Mouse (Mus musculus) forebrain, embryonic 11.5 days (tissue): Measurements from ENCODE around the gene Il2rg. TPM values are rescaled to one million over a fixed set of nuclear protein-coding genes. Genes with fewer than 3 reads are reported as not detected.

Experiments used
- ATAC-seq: fragments of 200-750 bp; cut with Nextera tagmentation; replicated peaks from 2 replicates; pipeline ENCODE4 v1.8.0; 2017; ENCODE audit warnings: moderate TSS enrichment; ENCODE audit not compliant: low FRiP score
- DNase-seq: peaks from one replicate; pipeline ENCODE4 v3.0.0-alpha.2; 2017; ENCODE audit warnings: low spot score
- H3K27ac ChIP-seq: fragments of 300-500 bp; sonication (generic); 2 replicates; pipeline ENCODE4 v1.5.1; 2014; ENCODE audit warnings: low read depth, low read length
- H3K27me3 ChIP-seq: fragments of 300-500 bp; sonication (generic); 2 replicates; pipeline ENCODE4 v1.6.1; 2014; ENCODE audit warnings: mild to moderate bottlenecking, low read length, mixed read lengths; ENCODE audit not compliant: control insufficient read depth, insufficient read depth
- H3K36me3 ChIP-seq: fragments of 300-500 bp; sonication (generic); 2 replicates; pipeline ENCODE4 v1.6.1; 2014; ENCODE audit warnings: mild to moderate bottlenecking, low read length, moderate library complexity, mixed read lengths; ENCODE audit not compliant: control insufficient read depth, insufficient read depth
- H3K4me1 ChIP-seq: fragments of 300-500 bp; sonication (generic); replicated peaks from 2 replicates; pipeline ENCODE4 v1.6.1; 2014; ENCODE audit warnings: low read length, mixed read lengths; ENCODE audit not compliant: control insufficient read depth, insufficient read depth
- H3K4me2 ChIP-seq: fragments of 300-500 bp; sonication (generic); 2 replicates; pipeline ENCODE4 v1.6.1; 2014; ENCODE audit warnings: low read depth, mild to moderate bottlenecking, low read length, moderate library complexity, mixed read lengths; ENCODE audit not compliant: severe bottlenecking
- H3K4me3 ChIP-seq: fragments of 300-500 bp; sonication (generic); 2 replicates; pipeline ENCODE4 v1.5.1; 2014; ENCODE audit warnings: low read depth, low read length
- H3K9ac ChIP-seq: fragments of 300-500 bp; sonication (generic); 2 replicates; pipeline ENCODE4 v1.6.1; 2014; ENCODE audit warnings: low read length
- H3K9me3 ChIP-seq: fragments of 300-500 bp; sonication (generic); 2 replicates; pipeline ENCODE4 v1.6.1; 2016; ENCODE audit warnings: low read length, mixed read lengths; ENCODE audit not compliant: control insufficient read depth
- WGBS: fragments of 180-500 bp; shearing (Covaris S2); extraction: QIAGEN DNeasy Blood & Tissue Kit; methylation state at CpG from one replicate; pipeline ENCODE4 v1.1.7; 2014; 5-methylcytosine and 5-hydroxymethylcytosine counted together
- polyA plus RNA-seq: library from polyadenylated mRNA; unstranded; fragments of >200 nt; fragmentation: Nextera tagmentation; extraction: Ambion mirVana; gene quantifications from 2 replicates; pipeline ENCODE4 v1.2.1, GENCODE M21; 2014

Il2rg gene
- polyA plus RNA-seq, 1 experiment from 2014 or later, result 1.9 TPM

DNA sequence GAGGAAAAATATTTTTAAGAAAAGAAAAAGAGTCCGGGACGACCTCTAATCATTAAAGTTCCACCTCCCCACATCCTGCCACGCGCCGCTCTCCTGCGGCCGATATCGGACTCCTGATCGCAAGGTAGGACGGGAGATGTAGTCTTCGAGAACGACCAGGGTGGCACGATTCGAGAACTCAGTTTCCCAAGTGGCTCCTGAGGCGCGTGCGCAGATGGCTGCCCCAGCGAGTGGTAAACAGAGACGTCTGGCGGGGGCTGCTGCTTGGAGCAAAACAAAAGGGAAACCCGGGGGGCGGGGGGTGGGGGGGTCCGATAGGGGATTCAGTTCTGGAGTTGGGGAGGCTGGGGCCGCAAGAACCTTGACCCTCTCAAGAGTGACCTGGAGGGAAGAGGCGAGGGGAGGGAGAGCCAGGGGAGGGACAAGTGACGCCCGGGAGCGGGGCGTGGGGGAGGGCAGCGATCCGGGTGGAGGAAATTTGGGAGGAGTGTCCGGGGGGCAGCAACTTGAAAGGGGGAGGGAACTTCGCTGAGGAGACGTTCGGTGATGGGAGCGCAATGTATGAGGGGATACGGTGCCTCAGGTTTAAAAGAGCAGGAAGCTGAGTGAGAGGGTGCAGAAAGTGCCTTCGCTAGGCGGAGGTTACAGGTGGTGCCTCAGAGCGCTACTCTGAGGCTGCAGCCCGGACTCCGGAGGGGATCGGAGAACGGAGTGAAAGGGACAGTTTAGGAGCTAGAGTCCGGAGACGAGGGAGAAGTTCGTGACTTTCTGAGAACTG is 13.9 kb downstream of the Il2rg start, which contains the start of gene Foxo4:
Foxo4 (plus strand) TSS at position 577 of the 778 bp plus-strand sequence.
- no peaks in the 10 kb centered on the region for H3K36me3 ChIP-seq
- ATAC-seq (peak; percentile 92), DNase-seq (peak; percentile 91)
- H3K9ac ChIP-seq, result peak within 1 kb of the TSS; percentile 61
- no peak within 1 kb of the TSS for H3K27ac ChIP-seq
- 19% methylated on average over 47 of the region's 47 CpGs for WGBS
- peak within 1 kb of the TSS; percentile 45 for H3K4me3 ChIP-seq
- no peaks in the 10 kb centered on the region for H3K9me3 ChIP-seq
- no peaks in the 10 kb centered on the region for H3K4me1 ChIP-seq
- peak within 1 kb of the TSS; percentile 71 for H3K4me2 ChIP-seq
- H3K27me3 ChIP-seq, result no peaks in the 10 kb centered on the region

DNA sequence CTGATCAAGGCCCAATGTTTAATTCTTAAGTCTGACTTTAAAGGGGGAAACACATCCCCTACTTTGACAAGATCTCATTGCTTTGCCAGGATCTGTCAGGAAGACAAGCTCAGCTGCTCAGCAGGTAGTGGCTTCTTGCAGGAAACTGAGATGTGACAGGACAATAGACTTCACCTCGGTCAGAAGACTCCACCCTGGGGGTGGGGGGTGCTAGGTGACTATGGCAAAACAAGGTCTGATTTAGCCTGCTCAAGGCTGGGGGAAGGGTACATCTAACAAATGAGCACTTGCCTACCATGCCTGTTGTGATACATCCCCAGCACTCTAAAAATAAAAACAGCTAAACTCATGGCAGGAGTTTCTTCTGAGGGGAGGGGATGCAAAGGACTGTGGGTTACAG is 23.0 kb downstream of the Il2rg start:
- no peak overlapping the region for H3K4me2 ChIP-seq
- H3K4me1 ChIP-seq, result no peaks in the 10 kb centered on the region
- no peaks in the 10 kb centered on the region for H3K9me3 ChIP-seq
- no peak overlapping the region for H3K4me3 ChIP-seq
- H3K27ac ChIP-seq, result no peak overlapping the region
- WGBS, result 21% methylated on average over 1 of the region's 1 CpGs
- ATAC-seq, result no peak
- no peak for DNase-seq
- H3K27me3 ChIP-seq, result 0 out of 2 replicates have a peak, but pooled peaks cover 2% of the 10 kb centered on the region
- no peak overlapping the region for H3K9ac ChIP-seq
- no peaks in the 10 kb centered on the region for H3K36me3 ChIP-seq

DNA sequence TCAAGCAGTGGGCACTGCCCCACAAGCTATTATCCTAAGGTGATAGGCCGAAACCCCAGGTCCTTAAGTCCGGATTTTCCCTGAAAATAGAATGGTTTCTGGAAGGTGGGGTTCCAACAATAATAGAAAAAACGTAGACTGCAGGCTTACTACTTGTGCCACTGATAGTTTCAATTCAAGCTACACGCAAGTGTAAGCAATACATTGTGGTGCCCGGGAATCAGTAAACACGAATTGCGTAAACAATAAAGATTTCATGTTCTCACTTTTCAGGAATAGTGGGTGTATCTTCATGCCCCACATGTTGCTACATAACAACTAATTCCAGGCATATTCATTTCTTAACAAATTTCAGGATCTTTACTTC is 45.3 kb downstream of the Il2rg start:
- peak overlapping the region; percentile 30 for H3K4me3 ChIP-seq
- peak overlapping the region; percentile 35; the same call in 1 of the 2 replicates for H3K9ac ChIP-seq
- no peaks in the 10 kb centered on the region for H3K9me3 ChIP-seq
- ATAC-seq (no peak), DNase-seq (no peak)
- H3K27ac ChIP-seq, result no peak overlapping the region
- H3K4me2 ChIP-seq, result peak overlapping the region; percentile 45
- 43% methylated on average over 7 of the region's 7 CpGs for WGBS
- H3K4me1 ChIP-seq, result no peaks in the 10 kb centered on the region
- no peaks in the 10 kb centered on the region for H3K36me3 ChIP-seq
- no peaks in the 10 kb centered on the region; the same call in 1 of the 2 replicates for H3K27me3 ChIP-seq

DNA sequence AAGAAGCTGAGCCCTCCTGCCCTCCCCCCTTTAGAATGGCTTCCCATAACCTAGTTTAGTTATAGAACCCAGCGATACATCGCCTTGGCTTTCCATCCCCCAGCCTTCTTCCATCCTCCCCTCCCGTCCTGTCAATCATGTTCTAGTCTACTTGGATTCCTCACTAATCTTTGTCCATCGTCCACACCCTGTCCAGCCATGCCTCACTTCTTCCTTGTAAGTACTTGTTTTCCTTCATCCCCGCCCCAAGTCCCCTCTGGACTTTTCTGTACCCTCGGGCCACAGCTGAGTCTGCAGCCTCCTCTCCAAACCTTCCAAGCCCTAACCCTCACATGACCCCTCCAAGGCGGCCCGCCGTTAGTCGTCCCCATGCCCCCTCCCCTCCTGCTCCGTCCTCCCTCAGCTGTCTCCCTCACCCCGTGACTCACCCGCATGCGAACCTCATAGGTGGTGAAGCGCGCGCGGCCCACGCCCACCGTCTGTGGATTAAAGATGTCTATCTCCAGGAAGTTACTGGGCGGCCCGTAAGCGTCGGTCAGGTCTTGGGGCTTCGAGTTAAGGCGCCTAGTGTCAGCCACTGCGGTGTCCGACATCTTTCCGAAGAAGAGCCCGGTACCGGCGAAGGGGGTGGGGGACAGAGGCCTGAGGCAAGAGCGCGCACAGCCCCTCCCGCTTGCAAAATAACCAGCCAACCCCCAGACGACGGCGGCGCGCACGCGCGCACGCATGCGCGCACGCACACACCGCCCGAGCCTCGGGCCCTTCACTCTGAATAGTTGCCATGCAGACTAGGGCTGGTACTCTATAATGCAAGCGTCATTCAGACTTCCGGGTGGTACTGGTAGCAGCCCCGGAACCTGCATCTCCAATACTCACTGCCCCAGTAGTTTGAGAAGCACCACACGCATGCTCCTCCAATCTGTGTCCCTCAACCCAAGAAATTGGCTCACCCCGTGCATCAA is 45.9 kb downstream of the Il2rg start, which contains the start of gene Snx12:
Snx12 (minus strand) TSS at position 730 of the 962 bp plus-strand sequence.
- Histone ChIP-seq H3K36me3 (no peaks in the 10 kb centered on the region), H3K27me3 (no peaks in the 10 kb centered on the region; the same call in 1 of the 2 replicates), H3K4me3 (peak within 1 kb of the TSS; percentile 50), H3K4me1 (no peaks in the 10 kb centered on the region), H3K9ac (peak within 1 kb of the TSS; percentile 65), H3K27ac (0 out of 2 replicates have a peak within 1 kb of the TSS, but pooled peaks have one; percentile 18), H3K4me2 (peak within 1 kb of the TSS; percentile 54), H3K9me3 (no peaks in the 10 kb centered on the region)
- ATAC-seq (peak; percentile 98), DNase-seq (peak; percentile 90)
- WGBS, result 27% methylated on average over 55 of the region's 55 CpGs

Other genes with a start within 250 kb of the Il2rg start
- gene Tex11, start 208.6 kb downstream of the Il2rg start, polyA plus RNA-seq, result not detected in 2 replicates
- gene Slc7a3, start 182.2 kb downstream of the Il2rg start, polyA plus RNA-seq, result 1.1 and 1.2 TPM in 2 replicates
- gene Snx12, start 45.7 kb downstream of the Il2rg start, polyA plus RNA-seq, result 56.0 and 57.5 TPM in 2 replicates
- gene Foxo4, start 13.7 kb downstream of the Il2rg start, polyA plus RNA-seq, result 1.3 and 2.1 TPM in 2 replicates
- not detected in 2 replicates for gene Gm614, start 4.3 kb downstream of the Il2rg start, polyA plus RNA-seq
- not detected in 2 replicates for gene Gm20489, start 768 bp upstream of the Il2rg start, polyA plus RNA-seq
- gene Med12, start 5.8 kb upstream of the Il2rg start, polyA plus RNA-seq, result 46.5 and 47.6 TPM in 2 replicates
- 28.1 and 32.1 TPM in 2 replicates for gene Nlgn3, start 30.9 kb upstream of the Il2rg start, polyA plus RNA-seq
- not detected in 2 replicates for gene Gjb1, start 108.1 kb upstream of the Il2rg start, polyA plus RNA-seq
- gene Zmym3, start 152.6 kb upstream of the Il2rg start, polyA plus RNA-seq, result 24.4 and 25.6 TPM in 2 replicates
- gene Nono, start 161.1 kb upstream of the Il2rg start, polyA plus RNA-seq, result 671 and 672 TPM in 2 replicates
- 3.0 and 3.5 TPM in 2 replicates for gene Itgb1bp2, start 180.8 kb upstream of the Il2rg start, polyA plus RNA-seq